In genomic region chr5:120517552-120517951, GRCm38 (mm10) we compare ENCODE assay signal across 9 mouse cellular contexts. TPM values are rescaled to one million over a fixed set of nuclear protein-coding genes. Genes with fewer than 3 reads are reported as not detected.
A peak's percentile ranks its signal among the peaks of the same experiment; 100 is the strongest.
DNase-seq lines count a peak whose midpoint lies in the region; ATAC-seq and TF ChIP-seq lines count a peak whose summit lies in the region.
"Had no signal": no experiment of that assay in that cellular context is flagged by ENCODE, and none has a peak within 500 bp of the region (broad histone marks: within the 10 kb centered on the region; RNA-seq: fewer than 3 reads in every experiment).

No protein-coding gene starts in this region.

- H3K9ac ChIP-seq in heart, embryonic 11.5 days (ENCODE audit: low read depth, low read length): no peak overlapping the region
- no peak overlapping the region for H3K9ac ChIP-seq in forebrain, embryonic 12.5 days
- H3K9ac ChIP-seq: neural tube, embryonic 13.5 days had no signal

- H3K27me3 ChIP-seq in heart, embryonic 11.5 days (ENCODE audit: control insufficient read depth, insufficient read depth, low read length): no peaks in the 10 kb centered on the region
- H3K27me3 ChIP-seq in forebrain, embryonic 12.5 days: peaks cover 11% of the 10 kb centered on the region
- H3K27me3 ChIP-seq: neural tube, embryonic 13.5 days had no signal

- 43% methylated on average over 9 of the region's 9 CpGs for WGBS in heart, embryonic 11.5 days (ENCODE audit: insufficient replicate concordance)
- whole genome bisulfite sequencing in macrophage (ENCODE audit: missing documents): 18% methylated on average over 9 of the region's 9 CpGs
- 61% methylated on average over 9 of the region's 9 CpGs for WGBS in forebrain, embryonic 12.5 days

- H3K27ac ChIP-seq in heart, embryonic 11.5 days (ENCODE audit: low read depth, low read length): no peak overlapping the region
- peak overlapping the region; percentile 64; the same call in 1 of the 2 replicates for H3K27ac ChIP-seq in embryonic fibroblast, embryonic 13.5 days (ENCODE audit: insufficient read depth, low read length)
- peak overlapping the region; percentile 94 for H3K27ac ChIP-seq in macrophage
- H3K27ac ChIP-seq in forebrain, embryonic 12.5 days: no peak overlapping the region
- H3K27ac ChIP-seq: neural tube, embryonic 13.5 days had no signal

- ATAC-seq in heart, embryonic 11.5 days (replicated peaks; ENCODE audit: insufficient number of reproducible peaks, low FRiP score, low TSS enrichment): no peak
- ATAC-seq in forebrain, embryonic 12.5 days (ENCODE audit: low FRiP score): no peak

- no peak overlapping the region for H3K4me2 ChIP-seq in heart, embryonic 11.5 days
- H3K4me2 ChIP-seq in forebrain, embryonic 12.5 days: no peak overlapping the region
- H3K4me2 ChIP-seq: neural tube, embryonic 13.5 days had no signal

- no peaks in the 10 kb centered on the region for H3K9me3 ChIP-seq in heart, embryonic 11.5 days (replicated peaks; ENCODE audit: control insufficient read depth, low read length)
- H3K9me3 ChIP-seq in forebrain, embryonic 12.5 days: no peaks in the 10 kb centered on the region
- H3K9me3 ChIP-seq: neural tube, embryonic 13.5 days had no signal

- TF ChIP-seq CTCF in embryonic fibroblast, embryonic 13.5 days (IDR thresholded peaks at IDR 0.05; ENCODE audit: borderline replicate concordance, insufficient read depth, low read length): no peak

- no peak; the same call in 1 of the 2 replicates for TF ChIP-seq POLR2A in embryonic fibroblast, embryonic 13.5 days (IDR thresholded peaks at IDR 0.05; ENCODE audit: low read depth, low read length)

- H3K79me2 ChIP-seq in macrophage (ENCODE audit: inconsistent target): peaks cover 85% of the 10 kb centered on the region

- DNase-seq in heart, adult 11 months: peak; percentile 99
- peak; percentile 70 for DNase-seq in ES-CJ7 (ENCODE audit: low read depth, low spot score)
- no peak for DNase-seq in layer of hippocampus, postnatal 25 days (ENCODE audit: extremely low spot score in 1 of 2, low spot score in 1 of 2)
- no peak for DNase-seq in cerebellum, adult 9-11 months

- H3K4me1 ChIP-seq in heart, embryonic 11.5 days (ENCODE audit: control insufficient read depth, insufficient read depth, low read length): peaks cover 15% of the 10 kb centered on the region
- peaks cover 18% of the 10 kb centered on the region for H3K4me1 ChIP-seq in embryonic fibroblast, embryonic 13.5 days (ENCODE audit: control insufficient read depth, insufficient read depth, low read length)
- peaks cover 21% of the 10 kb centered on the region for H3K4me1 ChIP-seq in forebrain, embryonic 12.5 days

- H3K4me3 ChIP-seq in heart, embryonic 11.5 days (ENCODE audit: low read depth, low read length): no peak overlapping the region
- no peak overlapping the region for H3K4me3 ChIP-seq in embryonic fibroblast, embryonic 13.5 days (ENCODE audit: insufficient read depth, low read length)
- no peak overlapping the region for H3K4me3 ChIP-seq in macrophage (ENCODE audit: inconsistent target)
- no peak overlapping the region for H3K4me3 ChIP-seq in forebrain, embryonic 12.5 days (replicated peaks)
- H3K4me3 ChIP-seq: neural tube, embryonic 13.5 days had no signal

- H3K36me3 ChIP-seq in heart, embryonic 11.5 days (ENCODE audit: control insufficient read depth, insufficient read depth, low read length): no peaks in the 10 kb centered on the region
- peaks cover 35% of the 10 kb centered on the region for H3K36me3 ChIP-seq in macrophage (ENCODE audit: inconsistent target)
- H3K36me3 ChIP-seq in forebrain, embryonic 12.5 days (replicated peaks): no peaks in the 10 kb centered on the region
- H3K36me3 ChIP-seq: neural tube, embryonic 13.5 days had no signal

RNA-seq across cellular contexts. Expression of gene Slc8b1, which starts 6.6 kb away (rescaled TPM):
- 1.6 and 2.1 TPM in 2 replicates for polyA plus RNA-seq in heart, embryonic 11.5 days (2014; fragmentation: Nextera tagmentation; extraction: Ambion mirVana)
- 5.8 and 7.6 TPM in 2 replicates for polyA plus RNA-seq in embryonic fibroblast, embryonic 13.5 days (2011; ENCODE audit: insufficient read length, low read depth, missing spikeins)
- total RNA-seq in macrophage (2018; cell fraction: chromatin; rRNA removed): 100 to 1,000 TPM in 25 of 26 experiments, 10 to 100 TPM in 1; 86.6 to 485 (median 263) TPM
- total RNA-seq in macrophage (2018; cell fraction: cytosol; rRNA removed): 10 to 100 TPM; 34.2 to 96.4 (median 63.3) TPM
- 100 to 1,000 TPM in 25 of 26 experiments, 10 to 100 TPM in 1; 99.8 to 297 (median 210) TPM for total RNA-seq in macrophage (2018; cell fraction: nucleus; rRNA removed)
- 25.5 to 66.8 TPM (median 27.4 TPM) in 3 replicates for polyA plus RNA-seq in macrophage (2018)
- 10 to 100 TPM in 1 of 2 experiments, 1 to 10 TPM in 1; 6.5 to 14.3 TPM for total RNA-seq in layer of hippocampus, postnatal 25 days (2021)
- 2.3 and 2.8 TPM in 2 replicates for polyA plus RNA-seq in forebrain, embryonic 12.5 days (2016; fragmentation: Nextera tagmentation; extraction: Ambion mirVana)

RNA-seq across cellular contexts. Expression of gene Plbd2, which starts 14.1 kb away (rescaled TPM):
- polyA plus RNA-seq in heart, embryonic 11.5 days (2014; fragmentation: Nextera tagmentation; extraction: Ambion mirVana): 28.7 and 30.0 TPM in 2 replicates
- polyA plus RNA-seq in embryonic fibroblast, embryonic 13.5 days (2011; ENCODE audit: insufficient read length, low read depth, missing spikeins): 41.4 and 50.2 TPM in 2 replicates
- total RNA-seq in macrophage (2018; cell fraction: chromatin; rRNA removed): 100 to 1,000 TPM in 6 of 26 experiments, 10 to 100 TPM in 20; 30.9 to 203 (median 69.0) TPM
- total RNA-seq in macrophage (2018; cell fraction: cytosol; rRNA removed): 100 to 1,000 TPM in 14 of 26 experiments, 10 to 100 TPM in 12; 63.3 to 169 (median 102) TPM
- 100 to 1,000 TPM in 18 of 26 experiments, 10 to 100 TPM in 8; 67.5 to 184 (median 120) TPM for total RNA-seq in macrophage (2018; cell fraction: nucleus; rRNA removed)
- polyA plus RNA-seq in macrophage (2018): 95.1 to 104 TPM (median 96.6 TPM) in 3 replicates
- total RNA-seq in layer of hippocampus, postnatal 25 days (2021): 10 to 100 TPM; 61.5 to 70.3 TPM
- 25.9 and 26.6 TPM in 2 replicates for polyA plus RNA-seq in forebrain, embryonic 12.5 days (2016; fragmentation: Nextera tagmentation; extraction: Ambion mirVana)

RNA-seq across cellular contexts. Expression of gene Sds, which starts 41.2 kb away (rescaled TPM):
- polyA plus RNA-seq in heart, embryonic 11.5 days (2014; fragmentation: Nextera tagmentation; extraction: Ambion mirVana): 0.18 TPM in 1 of 2 replicates, not detected in the other
- polyA plus RNA-seq in embryonic fibroblast, embryonic 13.5 days (2011; ENCODE audit: insufficient read length, low read depth, missing spikeins): not detected in 2 replicates
- total RNA-seq in macrophage (2018; cell fraction: chromatin; rRNA removed): not detected
- not detected for total RNA-seq in macrophage (2018; cell fraction: cytosol; rRNA removed)
- total RNA-seq in macrophage (2018; cell fraction: nucleus; rRNA removed): not detected
- polyA plus RNA-seq in macrophage (2018): not detected in 3 replicates
- under 1 TPM in 1 of 2 experiments, not detected in 1; 0.22 TPM for total RNA-seq in layer of hippocampus, postnatal 25 days (2021)
- polyA plus RNA-seq in forebrain, embryonic 12.5 days (2016; fragmentation: Nextera tagmentation; extraction: Ambion mirVana): not detected in 2 replicates
- polyA plus RNA-seq: neural tube, embryonic 13.5 days had no signal

RNA-seq across cellular contexts. Expression of gene Sdsl, which starts 44.9 kb away (rescaled TPM):
- polyA plus RNA-seq in heart, embryonic 11.5 days (2014; fragmentation: Nextera tagmentation; extraction: Ambion mirVana): 6.6 and 8.6 TPM in 2 replicates
- 1.2 and 1.8 TPM in 2 replicates for polyA plus RNA-seq in embryonic fibroblast, embryonic 13.5 days (2011; ENCODE audit: insufficient read length, low read depth, missing spikeins)
- total RNA-seq in macrophage (2018; cell fraction: chromatin; rRNA removed): not detected
- under 1 TPM in 1 of 26 experiments, not detected in 25; 0.18 TPM for total RNA-seq in macrophage (2018; cell fraction: cytosol; rRNA removed)
- total RNA-seq in macrophage (2018; cell fraction: nucleus; rRNA removed): not detected
- not detected in 3 replicates for polyA plus RNA-seq in macrophage (2018)
- total RNA-seq in layer of hippocampus, postnatal 25 days (2021): 1 to 10 TPM; 7.1 to 9.1 TPM
- 4.5 and 5.1 TPM in 2 replicates for polyA plus RNA-seq in forebrain, embryonic 12.5 days (2016; fragmentation: Nextera tagmentation; extraction: Ambion mirVana)

Comparison
In these comparisons a context has a peak if more than half of its experiments do, and no peak if none do; other contexts are left out.
1. DNase-seq: peak in heart, adult 11 months (single experiment) and ES-CJ7 (single experiment); none in layer of hippocampus, postnatal 25 days (0 of 2) and cerebellum, adult 9-11 months (single experiment).
2. H3K27ac ChIP-seq: peak in embryonic fibroblast, embryonic 13.5 days (single experiment) and macrophage (single experiment); none in heart, embryonic 11.5 days (single experiment) and forebrain, embryonic 12.5 days (single experiment).